Mouse (Mus musculus) ovary, postnatal 36 days (tissue): ENCODE measurements around the gene Vps53.
A peak's percentile ranks its signal among the peaks of the same experiment; 100 is the strongest.

Experiments used
- DNase-seq: peaks from one replicate; pipeline ENCODE4 v3.0.0; 2022; ENCODE audit warnings: low spot score, mixed read lengths

The Vps53 gene

DNA sequence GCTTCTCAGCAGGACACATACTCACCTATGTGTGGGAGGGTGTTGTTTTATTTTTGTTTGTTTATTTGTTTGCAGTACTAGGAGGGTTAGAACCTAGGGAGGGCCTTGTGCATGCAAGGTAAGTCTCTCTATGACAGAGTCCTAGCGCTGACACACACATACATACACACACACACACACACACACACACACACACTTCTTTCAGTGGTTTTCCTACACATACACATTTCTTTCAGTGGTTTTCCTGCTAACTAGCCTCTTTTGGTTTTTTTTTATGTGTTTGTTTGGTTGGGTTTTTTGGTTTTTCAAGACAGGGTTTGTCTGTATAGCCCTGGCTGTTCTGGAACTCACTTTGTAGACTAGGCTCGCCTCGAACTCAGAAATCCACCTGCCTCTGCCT is 69.0 kb downstream of the Vps53 start:
- DNase-seq: no peak

DNA sequence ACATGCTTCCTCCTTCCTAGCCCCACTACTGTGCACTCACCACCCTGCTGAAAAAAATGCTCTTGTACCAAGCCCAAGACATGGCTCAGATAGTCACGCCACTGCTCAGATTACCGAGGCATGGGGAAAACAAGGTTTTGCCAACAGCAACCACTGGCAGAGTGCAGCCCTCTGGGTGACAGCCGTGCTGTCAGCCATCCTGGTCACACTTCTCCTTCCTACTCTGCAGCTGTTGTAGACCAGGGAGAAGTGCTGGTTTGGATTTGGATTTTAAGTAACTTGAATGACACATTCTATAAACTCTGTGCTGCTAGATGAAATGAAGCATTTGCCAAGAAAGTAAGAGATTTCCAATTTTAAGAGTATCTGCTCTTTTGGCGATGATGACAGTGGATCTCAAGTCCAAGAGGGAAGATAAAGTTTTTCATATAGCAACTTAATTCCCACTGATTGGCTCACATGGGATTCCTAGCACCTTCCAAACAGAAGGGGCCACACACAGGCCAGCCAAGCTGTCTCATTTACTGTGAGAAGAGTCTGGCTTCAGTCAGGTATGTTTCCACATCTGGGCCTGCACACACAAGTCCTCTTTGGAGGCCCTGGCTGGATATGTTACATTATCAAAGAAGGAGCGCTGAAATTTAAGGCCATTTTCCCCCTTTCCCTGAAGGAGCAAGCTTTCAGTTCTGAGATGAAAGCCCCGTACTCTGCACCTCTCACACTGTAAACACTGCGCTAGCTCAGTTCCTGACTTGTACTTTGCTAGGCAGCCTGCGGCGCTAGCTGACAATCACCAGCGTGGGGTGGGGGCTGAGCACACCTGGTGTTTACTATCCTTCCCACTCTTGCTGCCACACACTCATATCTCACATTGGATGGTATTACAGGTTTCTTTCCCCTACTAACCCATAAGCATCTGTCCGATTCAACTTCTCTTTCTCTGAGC is 72.6 kb downstream of the Vps53 start:
- no peak for DNase-seq

DNA sequence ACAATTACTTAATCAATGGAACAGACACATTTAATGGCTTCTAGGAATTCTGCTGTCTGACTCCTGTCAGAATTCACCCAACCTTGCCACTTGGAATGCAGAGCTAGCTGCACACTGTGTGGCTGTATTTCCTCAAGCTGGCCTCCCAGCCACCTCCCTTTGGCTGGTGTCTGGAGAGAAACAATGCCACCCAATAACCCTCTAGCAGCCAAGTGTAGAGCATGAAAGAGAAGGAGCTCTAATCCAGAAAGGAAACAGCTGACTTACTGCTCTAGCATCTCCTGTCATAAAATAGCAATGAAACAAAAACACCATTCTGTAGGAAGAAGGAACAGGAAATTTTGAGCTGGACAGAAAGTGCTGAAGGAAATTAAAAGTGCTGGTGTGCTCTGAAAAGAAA is 78.3 kb downstream of the Vps53 start:
- DNase-seq: no peak

DNA sequence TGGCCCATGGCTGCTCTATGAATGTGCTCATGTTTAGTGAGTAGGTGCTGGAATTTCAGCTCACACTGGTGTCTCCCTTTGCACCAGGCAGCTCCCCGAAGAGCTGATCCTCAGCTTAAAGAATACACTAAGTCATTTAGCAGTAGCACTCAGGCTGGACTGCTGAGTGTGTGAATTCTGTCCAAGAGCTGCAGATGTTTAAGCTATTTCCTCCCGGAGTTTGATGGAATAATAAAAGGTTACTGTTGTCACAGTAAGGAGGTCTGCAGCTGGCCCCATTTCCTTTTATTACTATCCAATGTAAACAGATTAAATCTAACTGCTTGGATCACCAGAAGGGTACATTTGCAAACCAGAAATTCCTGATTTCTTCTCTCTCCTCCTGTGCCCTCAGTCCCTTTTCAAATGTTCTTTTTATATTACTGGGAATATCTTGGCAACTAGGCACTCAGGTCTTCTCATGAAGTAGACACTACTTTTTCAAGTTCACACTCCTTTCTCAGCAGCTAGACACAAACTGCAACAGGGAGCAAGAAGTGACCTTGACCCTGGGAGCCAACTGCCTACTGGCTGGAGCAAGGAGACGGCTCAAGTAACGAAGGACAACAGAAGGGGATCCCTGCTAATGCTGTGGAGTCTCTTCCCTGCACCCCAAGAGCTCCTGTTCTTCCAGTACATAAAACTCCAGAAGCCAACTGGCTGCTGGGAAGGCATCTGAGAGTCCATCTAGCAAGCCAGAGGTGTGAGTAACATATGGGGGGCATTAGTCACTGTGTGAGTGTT is 80.1 kb downstream of the Vps53 start:
- peak; percentile 27 for DNase-seq

DNA sequence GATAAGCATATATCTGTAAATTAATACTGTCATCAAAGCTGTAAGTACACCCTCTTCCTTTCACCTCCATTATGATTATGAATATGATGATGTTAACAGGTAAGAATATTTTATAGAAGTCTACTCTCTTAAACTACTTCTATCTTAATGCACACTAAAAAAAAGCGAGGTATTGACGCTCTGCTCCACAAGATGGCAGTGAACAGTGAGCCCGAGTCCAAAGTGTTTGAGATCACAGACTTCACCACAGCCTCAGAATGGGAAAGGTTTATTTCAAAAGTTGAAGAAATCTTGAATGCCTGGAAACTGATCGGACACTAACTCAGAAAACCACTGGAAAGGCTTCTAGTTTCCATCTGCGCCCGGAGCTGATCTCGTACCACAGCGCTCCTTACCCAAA is 85.8 kb downstream of the Vps53 start:
- no peak for DNase-seq

DNA sequence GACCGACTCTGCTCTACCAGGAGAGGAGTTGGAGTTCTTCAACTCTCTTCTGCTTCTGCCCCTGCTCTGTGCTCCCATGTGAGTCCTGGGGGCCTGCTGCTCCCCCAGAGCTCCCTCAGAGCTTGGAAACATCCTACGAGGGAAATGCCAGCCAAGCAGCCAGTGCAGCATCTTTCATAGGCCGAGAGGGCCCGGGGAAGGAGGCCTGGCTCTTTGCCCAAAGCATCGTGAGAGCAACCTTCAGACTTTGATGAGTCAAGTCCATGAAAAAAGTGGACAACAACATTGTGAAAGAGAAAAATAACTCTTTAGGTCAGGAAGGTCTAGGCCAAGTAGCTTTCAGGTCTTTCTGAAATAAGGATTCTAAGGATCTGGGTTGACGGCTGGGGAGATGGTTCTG is 89.7 kb downstream of the Vps53 start:
- peak; percentile 53 for DNase-seq

DNA sequence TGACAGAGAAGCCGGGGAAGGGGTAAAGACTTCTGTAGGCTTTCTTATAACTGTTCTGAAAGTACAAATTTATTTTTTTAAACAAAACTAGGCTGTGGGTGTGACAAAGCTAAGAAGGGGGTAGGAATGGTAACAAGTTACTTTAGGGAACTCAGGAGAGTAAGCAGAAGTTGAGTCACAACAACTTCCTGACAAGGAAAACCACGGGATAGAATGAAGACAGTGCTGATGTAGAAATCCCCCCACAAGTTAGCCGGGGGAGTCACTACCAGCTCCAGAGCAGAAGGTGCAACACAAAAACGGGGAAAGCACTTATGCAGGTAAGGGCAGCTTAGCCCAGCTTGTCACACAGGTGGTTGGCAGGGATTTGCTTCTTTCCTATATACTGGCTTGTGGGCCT is 90.9 kb downstream of the Vps53 start:
- no peak for DNase-seq

DNA sequence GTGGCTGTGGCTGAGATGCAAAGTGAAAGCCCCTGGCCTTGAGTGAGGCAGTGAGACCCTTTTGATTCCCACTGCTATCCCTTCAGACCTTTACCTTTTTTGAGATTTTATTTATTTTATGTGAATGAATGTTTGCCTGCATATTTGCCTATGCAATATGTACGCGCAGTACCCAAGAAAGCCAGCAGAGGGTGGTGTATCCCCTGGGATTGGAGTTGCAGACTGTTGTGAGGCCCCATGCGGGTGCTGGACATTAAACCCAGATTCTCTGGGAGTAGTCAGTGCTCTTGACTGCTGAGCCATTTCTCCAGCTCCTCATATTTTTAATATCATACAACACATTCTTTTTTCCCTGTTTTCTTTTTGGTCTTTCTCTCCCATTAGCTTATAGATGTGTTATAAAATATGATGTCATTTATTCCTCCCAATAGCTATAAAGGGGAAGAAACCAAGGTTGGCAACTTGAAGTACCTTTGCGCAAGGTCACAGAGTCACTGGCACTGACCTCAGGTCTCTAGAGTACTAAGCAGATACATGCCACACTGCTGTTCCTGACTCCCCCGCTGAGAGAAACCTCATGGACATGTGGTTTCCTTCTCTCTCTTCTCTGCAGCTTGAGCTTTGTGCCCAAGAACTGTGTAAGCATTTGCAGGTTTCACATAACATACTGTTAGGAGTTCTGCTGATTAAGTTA is 93.4 kb downstream of the Vps53 start:
- DNase-seq: peak; percentile 34

DNA sequence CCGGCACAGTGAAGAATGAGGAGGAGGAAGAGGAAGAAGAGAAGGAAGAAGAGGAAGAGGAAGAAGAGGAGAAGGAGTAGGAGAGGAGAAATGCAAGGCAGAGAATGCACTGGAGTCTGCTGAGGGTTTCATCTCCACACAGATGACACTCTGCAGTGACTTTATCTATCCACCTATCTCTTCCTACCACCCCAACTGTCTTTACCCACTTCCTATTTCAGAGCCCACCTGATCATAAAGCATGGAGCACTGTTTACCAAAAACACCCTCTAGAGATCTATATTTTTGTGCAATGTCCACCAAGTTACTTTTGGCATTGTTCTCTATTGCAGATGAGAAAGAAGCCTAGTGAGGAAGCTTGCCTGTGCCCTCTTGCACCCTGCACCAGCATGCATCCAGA is 94.5 kb downstream of the Vps53 start:
- DNase-seq: no peak

DNA sequence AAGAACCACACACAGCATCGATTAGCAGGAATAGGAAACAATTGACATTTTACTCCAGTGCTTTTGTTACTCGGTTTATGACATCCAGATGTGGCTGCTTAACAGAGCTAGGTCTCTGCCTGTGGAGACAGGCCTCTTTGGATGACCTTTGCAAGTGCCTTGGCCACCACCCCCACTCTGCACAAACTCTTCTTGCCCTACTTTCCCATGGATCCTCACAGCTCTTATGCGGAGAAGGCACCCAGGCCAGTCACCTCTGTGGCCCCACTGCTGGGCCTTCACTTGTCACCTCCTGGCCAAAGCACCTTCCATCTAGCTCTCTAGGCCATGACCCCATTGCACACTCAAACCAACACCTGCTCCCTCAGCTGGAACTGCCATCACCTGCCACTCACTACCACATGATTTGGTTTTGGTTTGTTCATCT is 95.5 kb downstream of the Vps53 start:
- no peak for DNase-seq

DNA sequence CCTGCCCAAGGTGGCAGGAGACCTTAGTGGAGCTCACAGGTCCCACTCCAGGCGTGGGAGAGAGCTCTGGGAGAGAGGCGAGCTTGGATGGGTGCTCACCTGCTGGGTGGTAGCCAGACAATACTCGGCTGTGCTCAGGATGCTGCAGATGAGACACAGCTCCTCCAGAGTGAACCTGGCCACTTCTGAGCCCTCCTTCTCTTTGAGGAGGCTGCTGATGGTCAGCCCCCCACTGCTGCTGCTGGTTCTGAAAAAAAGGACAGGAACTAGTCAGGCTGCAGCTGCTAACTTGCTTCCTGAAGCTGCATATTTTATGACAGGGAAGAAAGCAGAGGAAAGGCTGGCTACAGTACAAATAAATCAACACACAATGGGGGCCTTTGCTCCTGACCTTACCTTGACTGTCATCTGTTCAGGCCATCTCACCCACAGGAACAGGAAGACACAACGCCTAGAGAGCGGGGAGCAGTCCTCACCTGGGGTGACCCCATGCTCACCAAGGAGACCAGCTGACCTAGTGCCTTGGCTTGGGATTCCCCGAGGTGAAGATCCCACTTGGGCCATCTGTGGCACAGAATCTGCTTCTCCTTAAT is 98.3 kb downstream of the Vps53 start:
- DNase-seq: no peak

DNA sequence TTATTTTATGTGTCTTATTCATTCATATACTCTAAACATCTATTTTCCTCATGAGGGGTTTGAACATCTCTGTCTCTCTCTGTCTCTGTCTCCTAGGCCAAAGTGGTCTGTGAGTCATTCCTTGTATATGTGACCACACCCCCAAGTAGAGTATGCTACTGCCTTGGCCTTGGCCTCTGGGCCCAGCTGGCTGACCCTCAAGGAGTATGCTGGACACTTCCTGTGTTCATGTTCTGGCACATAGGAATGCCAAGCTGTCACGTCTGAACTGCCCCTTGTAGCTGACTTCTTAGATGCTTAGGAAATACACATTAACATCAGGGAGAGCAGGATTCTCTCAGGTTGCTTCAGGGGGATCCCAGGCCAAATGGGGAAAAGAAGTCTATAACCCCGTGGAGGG is 99.2 kb downstream of the Vps53 start:
- no peak for DNase-seq

DNA sequence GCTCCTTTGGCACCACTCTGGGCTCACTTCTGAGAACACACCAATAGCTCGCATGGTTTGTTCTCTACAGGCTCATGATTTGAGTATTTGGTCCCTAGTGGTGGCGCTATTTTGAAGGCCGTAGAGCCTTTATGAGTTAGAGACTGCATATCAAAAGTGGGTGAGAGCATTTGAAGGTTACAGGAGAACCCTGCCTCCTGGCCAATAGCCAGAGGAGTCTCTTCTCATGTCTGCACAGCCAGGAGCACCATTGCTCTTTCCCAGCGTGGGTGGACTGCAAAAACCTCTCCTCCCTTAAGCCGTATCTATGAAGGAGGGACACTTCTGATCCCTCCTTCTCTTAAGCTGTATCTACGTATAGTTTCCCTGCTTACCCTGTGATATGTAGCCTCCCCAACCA is 102.1 kb downstream of the Vps53 start:
- DNase-seq: no peak

DNA sequence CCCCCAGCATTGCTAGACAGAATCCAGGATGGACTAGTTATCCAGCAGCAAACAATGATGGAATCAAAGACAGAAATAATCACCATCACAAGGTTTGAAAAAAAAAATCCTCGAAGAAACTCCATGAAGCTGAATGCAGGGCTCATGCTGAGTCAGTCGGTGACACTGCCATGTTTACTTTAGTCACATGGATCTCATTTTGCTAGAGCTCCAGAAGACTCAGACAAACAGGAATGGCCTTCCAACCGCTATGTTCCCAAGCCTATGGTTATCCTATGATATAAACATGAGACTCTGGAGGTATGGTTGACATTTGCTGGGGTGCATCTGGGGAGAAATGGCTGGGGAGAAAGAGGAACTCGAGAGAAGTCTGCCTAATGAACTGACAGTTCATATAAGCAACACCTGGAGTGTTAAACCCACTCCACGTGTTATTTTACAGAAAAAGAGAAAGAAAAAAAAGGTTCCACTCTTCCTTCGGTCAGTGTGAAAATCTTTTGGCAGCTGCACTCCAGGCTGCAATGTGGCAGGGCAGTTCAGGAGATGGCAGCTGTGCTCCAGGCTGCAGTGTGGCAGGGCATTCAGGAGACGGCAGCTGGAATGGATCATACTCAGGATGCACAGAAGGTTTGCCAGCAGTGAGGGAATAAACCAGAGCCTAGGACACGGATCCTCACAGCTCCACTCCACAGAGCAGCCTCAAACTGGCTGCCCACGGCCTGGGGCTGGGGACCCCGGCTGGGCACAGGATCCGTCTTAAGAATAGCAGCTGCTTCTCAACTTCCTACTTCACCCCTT is 105.0 kb downstream of the Vps53 start:
- DNase-seq: no peak

DNA sequence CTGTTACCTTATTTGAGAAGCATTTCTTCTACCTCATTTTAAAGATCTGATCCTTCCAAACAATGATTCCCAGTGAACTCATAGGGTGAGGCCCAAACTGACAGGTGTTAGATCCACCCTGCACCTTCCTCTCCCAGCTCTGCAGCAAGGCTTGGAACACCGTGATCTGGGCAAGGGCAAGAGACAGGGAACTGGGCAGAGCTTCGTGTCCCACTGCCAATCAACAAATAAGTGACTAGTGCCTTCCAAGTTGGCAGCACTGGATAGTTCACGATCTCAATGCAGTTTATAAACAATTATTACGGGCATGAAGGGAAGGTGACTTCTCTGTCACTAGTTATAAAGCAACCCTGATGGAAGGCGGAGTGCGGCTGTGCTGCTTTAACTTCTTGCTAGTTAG is 109.6 kb downstream of the Vps53 start:
- DNase-seq: no peak

DNA sequence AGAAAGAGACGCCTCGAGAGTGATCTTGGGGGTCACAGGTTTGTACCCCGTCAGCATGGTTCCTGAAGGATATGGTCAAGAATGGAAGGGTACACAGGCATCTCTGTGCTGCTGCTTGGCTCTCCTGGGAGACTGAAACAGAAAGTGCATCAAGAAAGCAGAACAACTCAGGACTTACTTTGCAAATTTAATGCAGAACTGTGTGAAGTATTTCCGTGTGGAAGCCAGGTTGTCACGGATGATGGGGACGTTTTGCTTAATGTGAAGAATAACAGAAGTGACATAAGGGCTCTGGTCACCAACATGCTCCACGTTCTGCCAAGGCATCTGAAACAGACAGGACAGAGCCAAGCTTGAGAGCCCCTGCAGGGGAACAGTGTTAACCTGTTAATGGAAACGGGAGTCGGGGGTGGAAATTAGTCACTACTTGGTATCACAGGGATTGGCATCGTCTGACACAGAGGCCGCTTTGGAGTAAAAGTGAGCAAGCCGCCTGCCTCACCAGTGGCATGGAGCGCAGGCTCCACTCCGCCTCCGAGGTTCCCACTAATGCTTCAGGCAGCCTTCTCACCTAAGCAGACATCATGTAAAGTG is 112.8 kb downstream of the Vps53 start:
- DNase-seq: no peak

DNA sequence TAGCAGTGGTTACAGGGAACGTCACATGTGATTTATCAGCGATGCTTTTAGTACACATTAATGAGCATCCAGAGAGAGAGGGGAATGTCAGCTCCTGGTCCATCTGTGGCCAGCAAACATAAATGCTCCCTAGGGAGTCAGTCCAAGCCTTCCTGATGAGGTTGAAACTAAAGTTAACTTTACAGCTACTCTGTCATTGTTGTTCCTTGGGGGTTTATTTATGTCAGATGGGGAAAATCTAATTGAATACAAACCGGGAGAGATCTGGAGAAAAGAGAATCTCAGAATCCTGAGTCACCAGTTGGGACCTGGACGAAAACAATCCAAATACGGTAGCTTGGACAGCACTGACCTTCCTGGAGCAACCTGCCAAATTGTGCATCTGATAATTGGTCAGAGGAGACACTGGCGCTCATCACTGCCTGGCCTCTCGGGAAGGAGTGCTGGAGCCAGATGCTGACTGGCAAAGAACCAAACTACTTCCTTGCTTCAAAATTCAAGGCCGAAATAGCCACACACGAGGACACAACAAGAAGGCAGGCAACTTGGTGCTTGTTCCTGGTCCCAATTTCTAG is 113.8 kb downstream of the Vps53 start:
- DNase-seq: peak; percentile 41

DNA sequence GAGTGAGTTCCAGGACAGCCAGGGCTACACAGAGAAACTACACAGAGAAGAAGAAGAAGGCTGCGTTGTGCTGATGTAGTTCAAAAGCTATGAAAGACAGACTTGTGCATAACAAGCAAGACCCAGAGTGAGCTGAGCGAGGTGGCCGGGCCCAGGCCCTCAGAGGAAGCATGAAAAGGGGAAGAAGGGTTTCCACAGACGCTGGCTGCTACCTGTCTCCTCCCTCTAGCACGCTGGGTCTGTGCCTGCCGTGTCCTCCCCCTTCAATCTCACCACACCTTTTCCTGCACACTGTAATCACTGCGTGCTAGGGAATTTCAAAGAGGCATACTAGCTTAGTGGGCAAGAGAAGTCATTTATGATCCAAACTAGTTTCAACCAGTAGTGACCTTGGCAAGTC is 115.0 kb downstream of the Vps53 start:
- no peak for DNase-seq

DNA sequence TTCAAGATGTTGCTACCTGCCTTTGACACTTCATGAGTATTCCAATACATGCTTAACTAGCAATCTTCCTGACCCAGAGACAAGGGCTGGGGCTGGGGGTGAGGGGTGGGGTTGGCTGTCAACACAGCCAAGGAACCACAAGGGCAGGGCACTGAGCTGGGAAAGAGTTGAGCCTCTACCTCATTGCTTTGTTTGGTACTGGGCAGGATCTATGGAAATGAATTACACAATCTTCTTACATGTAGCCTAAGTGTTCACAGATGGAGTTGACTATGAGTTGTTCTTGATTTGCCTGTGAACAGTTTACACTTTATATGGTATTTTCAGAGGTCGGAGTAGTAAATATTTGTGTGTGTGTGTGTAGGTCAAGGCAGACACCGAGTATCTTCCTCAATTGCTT is 118.5 kb downstream of the Vps53 start:
- DNase-seq: no peak

DNA sequence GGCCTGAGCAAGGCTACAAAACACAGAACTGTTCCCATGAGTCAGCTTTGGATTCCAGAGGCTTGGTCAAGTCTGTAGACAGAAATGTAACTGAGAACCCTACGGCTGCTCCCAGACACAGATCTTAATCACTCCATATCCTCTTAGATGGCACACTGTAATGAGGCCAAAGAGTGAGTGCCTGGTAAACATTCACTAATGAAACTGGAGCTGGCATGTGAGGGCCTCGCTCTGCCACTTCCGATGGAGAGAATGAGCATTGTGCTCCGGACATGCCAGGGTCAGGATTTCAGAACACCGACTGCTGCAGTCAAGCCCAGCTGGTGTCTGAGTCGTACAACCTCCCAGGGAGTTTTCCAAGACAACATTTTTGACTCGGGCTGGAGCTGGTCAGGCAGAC is 119.5 kb downstream of the Vps53 start:
- no peak for DNase-seq

DNA sequence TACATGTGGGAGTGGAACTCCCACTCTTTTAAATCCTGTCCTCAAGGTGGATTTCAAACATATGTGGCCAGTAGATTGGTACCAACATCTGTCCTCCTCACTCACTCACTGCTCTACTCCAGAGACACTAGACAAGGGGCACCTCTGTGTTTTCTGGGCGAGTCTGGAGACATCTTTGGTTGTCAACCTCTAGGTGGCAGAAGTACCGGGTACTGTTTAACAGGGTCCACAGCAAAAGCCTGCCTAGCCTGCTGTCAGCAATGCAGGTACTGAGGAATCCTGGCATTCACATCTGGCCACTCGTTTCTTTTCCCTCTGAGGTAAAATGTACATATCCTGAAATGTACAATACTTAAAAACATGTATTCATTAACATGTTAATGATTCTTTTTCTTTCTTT is 123.0 kb downstream of the Vps53 start:
- DNase-seq: no peak
